Mouse (Mus musculus) cerebellum, postnatal 14 days (tissue): Measurements from ENCODE around the gene Cep55.

Experiments
- DNase-seq, 2 experiments: peaks; one replicate each; pipeline ENCODE4 v3.0.0; 2021; ENCODE audit warnings: mixed read lengths in 2 of 2

Cep55 gene

DNA sequence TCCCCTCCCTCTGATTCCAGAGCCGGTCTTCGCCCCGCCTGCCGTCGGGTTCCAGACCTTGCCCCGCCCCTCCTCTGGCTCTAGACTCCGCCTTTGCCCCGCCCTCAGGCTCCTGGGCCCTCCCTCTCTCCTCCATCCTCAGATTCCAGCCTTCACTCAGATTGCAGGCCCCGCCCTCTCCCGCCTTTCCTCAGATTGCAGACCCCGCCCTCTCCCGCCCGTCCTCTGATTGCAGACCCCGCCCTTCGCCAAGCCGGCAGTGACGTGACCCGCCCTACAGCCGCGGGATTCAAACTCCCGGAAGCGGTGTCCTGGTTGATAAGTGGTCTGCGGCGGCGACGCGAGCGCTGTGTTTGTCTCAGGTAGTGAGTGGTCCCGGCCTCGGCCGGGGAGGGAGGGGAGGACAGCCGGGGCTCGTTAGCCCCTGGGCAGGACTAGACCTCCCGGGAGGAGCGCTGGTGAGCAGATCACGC lies at the start of gene Cep55:
Gene Cep55 (plus strand): TSS at position 292 of the 473 bp plus-strand sequence.
- peak; percentile 96 to 98 for DNase-seq

DNA sequence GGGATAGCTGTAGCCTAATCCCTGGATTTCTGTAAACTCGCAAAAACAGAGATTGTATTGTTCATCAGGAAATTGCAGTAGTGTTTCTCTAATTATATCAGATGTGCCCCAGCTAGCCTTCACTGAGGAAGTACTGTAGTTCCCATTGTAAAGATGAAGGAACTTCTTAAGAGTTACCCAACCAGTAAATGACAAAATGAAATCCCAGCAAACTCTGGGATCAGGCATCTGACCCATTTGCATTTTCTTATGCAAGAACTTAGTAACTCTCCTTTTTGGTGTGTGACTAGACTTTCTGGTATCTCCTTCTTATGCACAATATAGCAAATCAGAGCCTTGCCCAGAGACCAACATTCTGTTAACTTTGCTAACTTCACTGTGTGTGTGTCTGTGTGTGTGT lies 43.4 kb upstream of the Cep55 start:
- no peak for DNase-seq

DNA sequence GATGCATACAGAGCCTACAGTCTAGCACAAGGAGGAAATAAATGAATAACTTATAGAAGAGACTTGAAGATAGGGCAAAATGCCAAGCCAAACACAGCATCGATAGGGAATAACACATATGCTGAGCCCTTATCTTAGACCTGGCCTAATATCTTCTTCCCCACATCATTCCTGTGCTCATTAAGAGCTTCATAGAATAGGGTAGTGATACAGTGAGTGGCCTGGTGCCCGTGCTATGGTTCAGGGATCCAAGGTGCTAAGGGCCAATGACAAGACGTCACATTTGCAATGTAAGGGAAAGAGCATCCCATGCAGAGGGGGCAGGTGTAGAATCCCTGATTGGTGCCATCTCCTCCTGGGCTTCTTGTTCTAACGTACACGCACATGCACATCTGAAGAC lies 40.4 kb upstream of the Cep55 start:
- DNase-seq = no peak

DNA sequence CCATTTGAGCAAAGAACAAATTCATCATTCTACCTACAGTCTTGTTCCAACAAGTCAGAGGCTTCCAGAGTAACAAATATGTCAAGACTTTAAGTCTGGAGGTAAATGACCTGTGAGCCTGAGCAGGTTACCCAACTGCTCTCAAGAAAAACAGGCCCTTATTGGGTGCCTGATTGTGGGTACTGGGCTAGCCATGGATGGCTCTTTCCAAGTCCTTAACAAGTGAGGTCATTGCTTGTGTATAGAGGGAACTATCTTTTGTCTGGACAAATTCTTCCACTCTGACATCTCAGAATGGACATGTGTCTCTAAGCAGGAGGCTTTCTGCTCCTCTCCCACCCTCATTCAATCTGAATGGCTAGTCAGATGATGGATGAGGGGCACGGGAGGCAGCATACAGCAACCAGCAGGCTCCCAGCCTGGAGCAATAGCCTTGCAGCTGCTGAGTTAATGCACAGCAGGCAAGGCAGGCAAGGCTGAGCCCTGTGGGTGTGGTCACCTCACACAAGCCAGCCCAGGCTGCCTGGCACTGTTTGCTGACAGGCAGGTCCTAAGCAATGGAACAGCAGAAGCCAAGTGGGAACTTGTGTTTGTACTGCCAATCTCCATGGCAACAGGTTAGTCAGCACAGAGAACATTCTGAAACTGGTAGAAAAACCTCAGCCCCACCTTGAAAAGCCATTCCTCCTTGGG lies 39.5 kb upstream of the Cep55 start:
- DNase-seq = peak; percentile 36 to 55

DNA sequence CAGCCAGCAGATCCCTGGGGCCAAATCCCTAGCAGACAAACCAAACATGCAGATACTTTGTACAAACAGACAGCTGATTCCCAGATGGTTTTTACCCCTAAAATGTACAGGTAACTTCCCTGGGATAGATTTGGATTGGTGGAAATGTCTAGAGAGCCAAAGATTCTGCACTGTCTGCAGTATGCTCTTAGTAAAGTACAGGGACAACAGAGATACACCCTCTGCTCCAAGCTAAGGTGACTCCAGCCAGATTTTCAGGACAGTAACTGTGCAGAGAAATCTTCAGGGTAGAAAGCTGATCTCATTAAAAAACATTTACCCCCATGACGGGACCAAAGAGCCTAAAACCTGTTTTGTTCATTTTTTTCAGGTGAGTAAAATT lies 38.9 kb upstream of the Cep55 start:
- no peak for DNase-seq

DNA sequence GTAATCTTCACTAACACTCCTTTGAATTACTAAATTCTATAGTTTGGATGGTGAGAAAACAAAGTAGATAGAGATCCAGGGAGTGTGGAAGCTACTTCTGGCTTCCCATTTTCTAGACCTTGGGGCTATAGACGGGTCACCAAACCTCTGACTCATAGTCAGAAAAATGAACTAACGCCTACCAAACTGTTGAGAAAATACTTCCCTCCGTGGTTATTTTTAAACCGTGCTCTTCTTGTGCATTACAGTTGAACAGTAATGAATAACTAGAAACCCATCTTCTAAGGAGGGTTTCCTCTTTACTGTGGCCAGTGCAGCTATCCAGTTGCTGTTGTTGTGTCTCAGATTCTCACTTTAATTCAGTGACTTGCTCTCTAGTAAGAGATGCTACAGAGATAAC lies 32.1 kb upstream of the Cep55 start:
- no peak for DNase-seq

DNA sequence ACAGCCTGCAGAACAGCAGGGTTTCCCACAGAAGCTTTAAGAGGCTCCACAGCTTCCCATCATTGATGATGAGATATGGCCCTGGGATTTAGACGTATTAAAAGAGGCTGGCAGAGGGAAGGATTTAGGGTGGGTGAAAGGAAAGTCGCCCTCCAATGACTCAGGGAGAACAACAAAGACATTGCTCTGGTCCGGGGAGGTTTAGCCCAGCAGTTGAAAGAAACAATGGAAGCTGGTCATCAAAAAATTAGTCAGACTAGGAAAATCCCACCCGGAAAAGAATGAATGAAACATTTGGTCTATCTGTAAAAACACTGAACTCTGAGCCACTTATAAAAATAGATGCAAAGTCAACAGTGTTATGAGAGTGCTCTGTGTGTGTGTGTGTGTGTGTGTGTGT lies 31.2 kb upstream of the Cep55 start:
- DNase-seq = no peak

DNA sequence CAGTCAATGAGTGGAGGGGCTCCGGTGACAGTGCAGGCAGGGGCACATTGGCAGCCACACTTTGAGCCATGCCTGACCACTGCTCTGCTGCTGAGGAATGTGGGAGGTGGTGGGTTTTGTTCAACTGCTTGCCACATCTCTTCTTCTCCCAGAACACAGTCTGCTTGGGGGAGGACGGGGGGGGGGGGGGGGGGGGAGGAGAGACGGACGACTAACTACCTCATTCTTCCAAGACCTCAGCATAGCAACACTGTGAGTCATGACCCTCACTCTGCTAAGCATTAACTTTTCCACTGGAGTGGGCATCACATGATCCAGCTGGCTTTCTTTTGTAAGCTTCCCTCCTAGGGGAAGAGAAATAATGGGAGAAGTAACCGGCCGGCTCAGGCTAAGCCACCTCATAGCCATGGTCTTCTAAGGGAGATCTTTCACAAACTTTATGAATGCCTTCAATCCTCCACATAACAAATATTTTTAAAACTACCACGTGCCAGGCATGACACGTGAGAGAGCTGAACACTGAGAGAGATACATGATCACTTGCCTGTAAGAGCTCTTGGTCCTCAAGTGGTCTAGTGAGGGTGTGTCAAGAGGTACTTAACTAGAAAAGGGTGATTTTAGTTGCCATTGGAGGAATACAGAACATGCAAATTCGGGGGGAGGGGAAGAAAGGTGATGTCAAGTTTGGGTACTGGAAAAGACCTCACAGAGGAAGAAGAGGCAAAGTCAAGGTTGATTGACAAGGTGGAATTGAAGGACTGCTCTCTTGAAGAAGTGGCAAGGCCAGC lies 29.4 kb upstream of the Cep55 start:
- no peak for DNase-seq

DNA sequence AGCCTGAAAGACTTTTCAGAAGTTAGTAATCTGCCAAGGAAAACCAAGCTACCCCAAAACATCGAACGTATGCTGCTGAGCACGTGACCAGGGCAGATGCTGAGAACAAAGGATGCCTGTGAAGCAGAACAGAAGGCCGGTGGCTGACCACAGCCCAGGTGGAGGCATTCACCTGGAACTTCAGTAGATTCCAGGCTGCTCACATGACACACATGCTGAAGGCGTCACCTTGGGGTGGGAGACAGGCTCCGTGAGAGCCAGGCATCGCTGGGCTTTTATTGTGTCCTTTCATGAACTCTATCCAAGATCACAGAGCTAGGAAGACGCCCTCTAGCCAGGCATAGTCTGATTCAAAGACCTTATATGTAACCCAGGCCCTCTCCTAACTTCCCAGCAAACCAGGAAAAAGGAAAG lies 28.6 kb upstream of the Cep55 start:
- no peak for DNase-seq

DNA sequence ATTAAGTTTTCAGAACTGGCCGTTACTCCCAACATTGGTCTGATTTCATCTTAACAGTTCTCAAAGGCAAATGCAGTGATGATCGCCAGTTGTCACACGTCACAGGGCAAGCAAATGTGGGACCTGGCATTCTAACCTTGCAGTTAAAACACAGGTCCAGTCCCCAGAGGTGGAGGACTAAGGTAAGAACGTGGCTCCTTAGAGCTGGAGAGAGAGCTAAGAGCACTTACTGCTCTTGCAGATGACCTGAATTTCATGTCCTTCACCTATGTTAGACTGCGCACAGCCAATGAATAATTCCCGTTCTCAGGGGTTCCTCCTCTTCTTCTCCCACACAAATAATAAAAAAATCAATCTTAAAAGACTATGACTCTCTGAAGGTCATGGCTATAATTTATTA lies 27.4 kb upstream of the Cep55 start:
- DNase-seq = no peak

DNA sequence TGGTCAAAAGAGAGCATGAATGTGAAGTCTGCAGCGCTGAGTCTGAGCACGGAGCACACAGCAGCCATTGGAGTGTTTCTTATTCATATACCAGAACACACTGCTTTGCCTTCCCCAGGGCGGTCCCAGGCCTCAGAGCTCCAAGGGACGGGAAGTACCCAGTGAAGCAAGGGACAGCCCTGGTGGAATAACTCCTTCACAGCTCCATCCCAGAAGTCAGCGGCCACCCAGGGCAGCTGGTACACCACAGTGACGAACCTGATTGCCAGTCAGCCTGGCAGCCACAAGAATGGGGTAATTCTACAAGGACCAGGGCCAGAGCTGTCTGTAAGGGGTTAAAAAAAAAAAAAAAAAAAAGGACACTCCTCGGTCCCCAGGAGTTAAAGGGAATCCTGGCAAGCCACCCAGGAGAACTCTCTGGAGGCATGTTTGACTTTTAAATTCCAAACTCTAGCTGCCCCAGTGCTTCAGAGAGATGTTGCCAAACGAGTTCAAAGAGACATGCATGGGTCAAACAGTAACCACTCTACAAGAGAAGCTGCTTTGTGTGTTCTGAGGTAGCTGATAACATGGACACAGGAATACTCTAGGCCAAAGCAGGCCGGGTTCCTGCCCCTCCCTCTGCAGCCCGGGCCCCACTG lies 26.8 kb upstream of the Cep55 start:
- no peak for DNase-seq

DNA sequence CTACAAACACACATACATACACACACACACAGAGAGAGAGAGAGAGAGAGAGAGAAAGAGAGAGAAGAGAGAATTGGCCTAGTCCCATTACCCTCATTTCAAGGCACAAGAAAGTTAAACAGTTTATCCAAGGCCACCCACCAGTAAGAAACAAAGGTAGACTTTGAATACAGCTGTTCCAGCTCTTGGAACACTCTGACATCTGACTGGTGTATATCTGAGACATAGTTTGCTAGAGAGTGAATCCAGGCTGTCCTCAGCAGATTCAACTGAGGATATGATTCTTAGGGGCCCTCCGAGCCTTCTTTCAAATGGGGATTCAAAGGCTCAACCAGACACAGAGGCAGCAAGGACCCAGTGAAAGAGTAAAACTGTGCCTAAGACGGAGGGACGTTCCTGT lies 25.5 kb upstream of the Cep55 start:
- no peak for DNase-seq

DNA sequence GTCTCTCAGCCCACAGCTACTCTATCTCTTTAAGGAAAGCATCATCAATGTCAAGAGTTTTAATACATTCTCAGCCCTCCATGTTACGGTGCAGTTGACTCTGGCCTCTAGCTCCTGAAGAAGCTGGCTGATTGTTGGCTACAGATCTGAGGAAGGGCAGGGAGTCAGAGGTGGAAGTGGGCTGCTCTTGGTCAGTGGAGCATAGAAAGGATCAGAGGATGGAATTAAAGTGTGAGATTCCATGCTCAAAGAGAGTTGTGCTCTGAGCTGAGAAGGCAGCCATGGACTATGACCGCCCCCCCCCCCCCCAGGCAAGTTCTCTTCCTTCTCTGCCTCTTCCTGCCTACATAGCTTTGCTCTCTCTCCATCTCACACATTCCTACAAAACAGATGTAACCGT lies 24.9 kb upstream of the Cep55 start:
- no peak for DNase-seq

DNA sequence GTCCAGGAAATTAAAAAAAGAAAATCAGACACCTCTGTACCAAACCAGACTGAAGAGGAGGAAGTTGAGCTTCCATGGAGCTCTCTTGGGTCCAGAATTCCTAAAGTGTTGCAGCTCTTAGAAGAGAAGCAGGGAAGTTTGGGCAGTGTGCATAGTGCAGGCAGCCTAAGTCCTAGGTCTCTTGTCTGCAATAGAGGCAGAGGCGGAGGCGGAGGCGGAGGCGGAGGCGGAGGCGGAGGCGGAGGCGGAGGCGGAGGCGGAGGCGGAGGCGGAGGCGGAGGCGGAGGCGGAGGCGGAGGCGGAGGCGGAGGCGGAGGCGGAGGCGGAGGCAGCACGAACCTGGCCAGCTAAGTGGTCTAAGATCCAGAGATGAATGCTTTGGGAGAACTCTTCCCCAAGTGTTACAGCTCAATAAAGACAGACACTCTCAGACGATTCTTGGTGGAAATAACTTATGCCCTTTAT lies 24.1 kb upstream of the Cep55 start:
- peak; percentile 52 to 59 for DNase-seq

DNA sequence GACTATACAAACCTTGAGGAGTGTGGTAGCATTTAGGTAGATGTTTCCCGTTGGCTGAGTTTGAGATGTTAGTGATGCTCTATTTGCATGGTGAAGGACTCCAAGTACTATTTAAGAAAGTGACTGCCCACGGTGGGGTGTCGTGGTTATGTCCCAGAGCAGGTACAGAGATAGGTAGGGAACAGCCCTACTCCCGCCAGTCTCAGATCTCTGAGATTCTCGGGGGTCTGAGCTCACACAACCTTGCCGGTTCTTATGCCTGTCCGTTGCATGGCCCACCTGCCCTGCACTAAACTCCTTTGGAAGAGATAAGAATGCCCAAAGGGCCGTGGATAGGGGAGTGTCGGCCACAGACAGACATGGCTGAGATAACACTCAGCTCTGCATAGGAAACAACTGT lies 23.7 kb upstream of the Cep55 start:
- DNase-seq = no peak

DNA sequence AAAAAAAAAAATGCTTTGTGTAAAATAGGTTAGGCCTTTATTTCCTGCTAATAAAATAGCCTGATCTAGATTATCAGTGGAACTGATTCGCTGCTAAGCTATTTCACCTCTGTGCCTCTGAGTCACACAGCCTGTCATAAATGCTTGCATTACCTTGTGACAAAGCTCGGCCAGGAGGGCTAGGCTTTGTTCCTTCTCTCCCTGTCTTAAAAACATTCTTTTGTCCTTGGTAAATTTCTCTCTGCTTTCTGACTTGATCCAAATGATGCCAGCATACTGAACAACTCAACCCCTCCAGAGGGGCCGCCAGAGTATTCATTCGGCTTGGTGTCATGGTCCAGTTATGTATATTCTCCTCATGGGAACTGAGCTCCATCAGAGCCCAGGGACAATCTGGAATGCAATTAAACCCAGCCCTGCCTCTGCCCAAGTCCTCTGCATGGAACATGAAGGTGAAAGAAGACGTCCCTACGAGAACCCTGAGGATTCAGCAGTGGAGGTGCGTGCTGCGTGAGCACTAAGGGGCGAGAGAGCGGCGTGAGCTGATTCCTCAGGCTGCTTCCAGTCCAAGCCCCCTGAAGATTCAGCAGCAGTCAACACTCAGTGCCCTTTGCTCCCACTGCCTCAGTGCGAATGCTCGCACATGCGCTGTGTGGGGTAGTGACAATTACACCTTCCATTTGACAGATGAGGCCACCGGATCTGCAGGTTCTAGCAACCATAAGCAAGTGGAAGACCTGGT lies 21.6 kb upstream of the Cep55 start:
- DNase-seq = no peak

DNA sequence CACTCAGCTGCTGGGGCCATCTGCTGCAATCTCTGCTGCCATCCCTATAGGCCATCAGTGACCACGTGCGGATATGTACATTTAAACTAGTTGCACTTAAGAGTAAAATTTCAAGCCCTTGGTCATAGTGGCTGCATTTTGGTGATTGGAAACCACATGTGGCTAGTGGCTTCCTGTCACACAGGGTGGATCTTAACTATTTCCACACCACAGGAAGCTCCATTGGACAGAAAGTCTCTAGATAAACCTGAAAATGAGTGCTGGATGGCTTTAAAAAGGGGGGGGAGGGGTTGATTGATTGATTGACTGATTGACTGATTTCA lies 21.1 kb upstream of the Cep55 start:
- no peak for DNase-seq

DNA sequence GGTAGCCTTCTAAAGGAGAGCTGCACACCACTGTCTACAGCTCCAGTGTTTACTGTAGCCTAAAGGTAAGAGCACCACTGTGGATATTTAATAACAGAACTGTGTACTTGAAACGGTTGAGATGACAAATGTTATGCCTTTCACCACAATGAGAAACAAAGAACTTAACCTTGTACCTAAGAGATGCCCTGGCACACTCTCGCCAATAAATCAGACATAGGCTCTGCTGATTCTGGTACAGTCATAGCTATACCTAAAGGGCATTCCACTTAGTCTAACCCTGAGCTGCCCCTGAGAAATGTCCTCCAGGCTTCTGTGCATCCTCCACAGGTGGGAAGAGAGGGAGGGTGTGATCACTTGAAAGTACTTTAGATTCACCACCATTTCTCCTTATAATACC lies 20.1 kb upstream of the Cep55 start:
- no peak for DNase-seq

DNA sequence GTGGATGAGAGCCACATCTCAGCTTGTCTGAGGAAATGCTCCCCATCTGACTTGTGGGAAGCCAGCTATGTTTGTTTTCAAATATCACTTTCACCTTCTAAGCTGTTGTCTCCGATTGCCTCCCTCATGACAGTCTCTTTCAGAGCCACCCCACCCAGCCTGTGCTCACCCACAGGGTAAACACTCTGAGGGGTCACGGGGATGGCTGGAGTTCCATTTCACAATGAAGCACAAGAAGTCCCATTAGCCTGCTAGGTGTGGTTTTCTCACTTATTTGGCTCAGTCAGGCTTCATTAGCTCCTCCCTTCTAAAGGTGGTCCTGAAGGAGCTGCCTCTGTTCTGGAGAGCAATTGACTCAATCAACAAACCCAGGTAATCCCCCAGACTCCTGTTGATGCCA lies 19.0 kb upstream of the Cep55 start:
- DNase-seq = no peak

DNA sequence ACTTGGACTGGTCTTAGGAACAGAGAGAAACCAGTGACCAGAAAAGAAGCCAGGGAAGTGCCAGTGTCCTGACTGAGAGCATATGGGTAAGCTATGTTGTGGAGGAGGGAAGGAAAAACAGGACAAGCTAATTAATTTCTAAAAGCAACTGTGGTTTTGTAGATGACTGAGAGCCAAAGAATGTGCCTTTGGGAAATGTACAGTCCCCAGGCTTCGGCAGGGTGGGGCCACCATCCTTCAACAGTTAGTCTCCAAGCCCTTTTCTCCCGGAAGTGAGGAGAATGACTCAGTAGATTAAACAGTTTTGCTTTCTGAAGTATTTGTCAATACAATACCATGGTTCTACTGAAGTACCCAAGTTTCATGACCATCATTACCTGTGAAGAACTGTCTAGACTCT lies 16.5 kb upstream of the Cep55 start:
- DNase-seq = no peak

DNA sequence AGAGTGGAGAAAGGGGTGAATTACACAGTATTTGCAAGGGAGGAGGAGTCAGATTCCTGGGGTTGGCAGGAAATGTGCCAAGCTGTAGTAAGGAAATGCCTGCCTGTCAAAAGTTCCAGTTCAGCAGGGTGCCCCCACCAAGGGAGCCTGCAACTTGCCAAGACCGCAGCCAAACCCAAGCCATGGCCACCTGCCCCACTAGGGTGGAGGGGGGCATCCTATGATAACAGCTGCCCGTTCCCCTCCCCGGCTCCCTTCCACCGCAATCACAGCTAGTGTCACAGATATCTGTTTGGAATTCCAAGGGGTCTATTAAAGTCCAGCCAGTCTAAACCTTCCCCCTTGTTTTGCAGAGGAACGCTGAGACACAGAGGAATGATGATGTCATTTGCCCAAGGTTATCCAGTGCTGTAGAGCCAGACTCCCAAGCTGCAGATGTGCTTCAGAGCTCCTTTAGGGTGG lies 12.5 kb upstream of the Cep55 start:
- DNase-seq = peak in 1 of 2 experiments; percentile 42

DNA sequence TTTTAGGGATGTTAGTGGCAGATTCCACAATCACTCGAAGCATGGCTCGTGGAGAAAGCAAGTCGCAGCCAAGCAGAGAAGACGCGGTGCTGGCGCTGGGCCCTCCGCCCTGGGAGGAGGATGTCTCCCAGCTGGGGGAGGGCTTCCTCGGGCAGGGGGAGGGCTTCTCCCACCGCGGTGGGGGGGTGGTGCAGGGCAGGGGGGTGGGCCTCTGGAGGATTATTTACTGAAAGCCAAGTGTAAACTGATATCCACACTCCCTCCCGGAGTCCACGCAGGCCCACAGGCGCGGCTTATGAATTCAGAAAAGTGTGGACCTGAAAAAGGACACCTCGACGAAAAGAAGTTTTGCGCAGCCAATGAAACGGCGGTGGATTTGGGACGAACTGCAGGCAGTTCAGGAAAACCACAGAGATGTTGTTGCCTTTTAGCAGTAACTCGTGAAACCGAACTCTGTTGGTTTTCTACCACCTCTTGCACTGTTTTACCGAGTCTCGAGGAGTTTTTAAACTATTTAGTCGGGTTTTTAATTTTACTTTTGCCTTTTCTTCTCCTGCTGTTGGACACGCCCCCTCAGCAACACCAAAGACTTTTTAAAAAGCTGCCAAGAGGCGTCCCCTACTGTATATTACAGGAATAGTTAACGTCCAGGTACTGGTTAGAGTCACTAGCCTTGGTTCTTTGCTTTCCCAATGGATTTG lies 11.4 kb upstream of the Cep55 start, which contains the start of gene Myof:
Gene Myof (minus strand): TSS at position 297 of the 701 bp plus-strand sequence.
- DNase-seq = peak; percentile 36 to 46
